Mouse (Mus musculus): Measurements from ENCODE around the gene Ankra2.

Ankra2 gene

DNA sequence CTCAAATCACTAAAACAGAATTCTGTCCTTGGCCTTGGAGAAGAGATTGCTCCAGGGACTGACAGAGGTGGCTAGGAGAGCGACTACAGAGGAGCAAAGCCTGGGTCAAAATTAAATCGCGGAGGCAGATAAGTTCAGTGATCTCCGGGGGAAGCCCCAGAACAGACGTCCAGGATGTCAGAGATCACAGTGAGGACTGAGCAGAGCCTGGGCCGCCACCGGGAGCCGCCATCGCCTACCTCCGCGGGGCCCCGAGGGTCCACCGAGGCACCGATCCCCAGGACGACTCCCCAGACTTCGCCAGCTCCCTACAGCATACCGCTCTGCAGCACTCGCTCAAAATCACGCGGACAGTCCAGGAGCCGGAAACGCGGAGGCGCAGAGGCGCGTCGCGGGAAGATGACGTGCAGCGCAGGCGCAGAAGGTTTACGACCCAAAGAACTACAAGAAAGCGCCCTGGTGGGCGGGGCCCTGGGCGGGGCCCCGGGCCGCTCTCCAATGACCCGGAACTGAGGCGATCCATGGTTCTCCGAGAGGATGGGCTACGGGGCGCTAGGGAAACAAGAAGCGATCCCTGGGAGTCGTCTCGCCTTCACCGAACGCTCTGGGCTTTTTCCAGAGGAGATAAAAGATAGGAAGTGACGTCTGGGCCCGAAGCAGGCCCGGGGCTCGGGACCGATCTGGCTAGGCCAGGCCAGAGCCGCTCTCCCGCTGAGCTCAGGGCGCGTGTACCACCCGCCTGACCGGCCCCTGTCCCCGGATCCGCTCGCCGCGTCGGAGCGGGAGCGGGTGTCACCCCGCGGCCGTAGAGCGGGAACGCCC, at the start of gene Ankra2, which contains the start of gene Utp15:
TSS of gene Ankra2 (plus strand) at position 439 of the 822 bp plus-strand sequence.
TSS of gene Utp15 (minus strand) at position 406 of the 822 bp plus-strand sequence.
- peak; percentile 98 to 99 for DNase-seq

- peak; percentile 55 for DNase-seq
Observed at GRCm38 (mm10) chr13:98222848-98223247, 40.0 kb upstream of the Ankra2 start.

GRCm38 (mm10) chr13:98226225-98226624, 36.6 kb upstream of the Ankra2 start:
- DNase-seq = no peak

- no peak for DNase-seq
Observed at GRCm38 (mm10) chr13:98230511-98230910, 32.4 kb upstream of the Ankra2 start.

GRCm38 (mm10) chr13:98235451-98235850, 27.4 kb upstream of the Ankra2 start:
- no peak for DNase-seq

GRCm38 (mm10) chr13:98239978-98240641, 22.8 kb upstream of the Ankra2 start:
- DNase-seq = peak; percentile 56 to 79

DNA sequence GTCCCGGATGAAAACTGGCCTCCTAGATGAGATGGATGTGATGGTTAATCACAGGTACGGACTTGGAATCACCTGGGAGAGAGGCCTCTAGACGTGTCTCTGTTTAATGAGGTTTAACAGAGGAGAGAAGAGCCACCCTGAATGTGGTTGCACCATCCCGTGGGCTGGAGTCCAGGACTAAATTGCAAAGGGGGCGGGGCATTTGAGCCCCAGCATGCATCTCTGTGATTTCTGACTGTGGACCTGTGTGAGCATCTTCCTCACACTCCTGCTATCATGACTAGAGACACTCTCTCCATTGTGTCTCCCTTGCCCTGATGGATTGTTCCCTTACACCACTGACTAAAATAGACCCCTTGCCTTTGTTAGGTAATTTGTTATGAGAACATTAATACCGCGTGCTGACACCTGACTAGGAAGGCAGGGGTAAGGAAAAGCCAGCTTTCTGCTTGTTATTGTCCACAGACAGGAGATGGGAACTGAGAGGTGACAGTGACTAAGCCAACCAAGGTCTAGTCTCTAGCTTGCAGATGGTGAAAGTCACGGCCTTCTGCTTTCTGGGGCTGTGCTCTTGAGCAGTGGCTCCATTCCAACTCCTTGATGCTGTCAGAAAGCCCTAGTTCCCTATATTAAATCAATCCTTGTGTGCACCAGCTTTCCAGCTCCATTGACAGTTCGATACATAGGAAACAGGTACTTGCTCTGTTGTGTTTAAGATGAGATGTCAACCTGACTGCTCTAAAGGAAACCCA, 21.2 kb upstream of the Ankra2 start:
- DNase-seq = no peak

DNA sequence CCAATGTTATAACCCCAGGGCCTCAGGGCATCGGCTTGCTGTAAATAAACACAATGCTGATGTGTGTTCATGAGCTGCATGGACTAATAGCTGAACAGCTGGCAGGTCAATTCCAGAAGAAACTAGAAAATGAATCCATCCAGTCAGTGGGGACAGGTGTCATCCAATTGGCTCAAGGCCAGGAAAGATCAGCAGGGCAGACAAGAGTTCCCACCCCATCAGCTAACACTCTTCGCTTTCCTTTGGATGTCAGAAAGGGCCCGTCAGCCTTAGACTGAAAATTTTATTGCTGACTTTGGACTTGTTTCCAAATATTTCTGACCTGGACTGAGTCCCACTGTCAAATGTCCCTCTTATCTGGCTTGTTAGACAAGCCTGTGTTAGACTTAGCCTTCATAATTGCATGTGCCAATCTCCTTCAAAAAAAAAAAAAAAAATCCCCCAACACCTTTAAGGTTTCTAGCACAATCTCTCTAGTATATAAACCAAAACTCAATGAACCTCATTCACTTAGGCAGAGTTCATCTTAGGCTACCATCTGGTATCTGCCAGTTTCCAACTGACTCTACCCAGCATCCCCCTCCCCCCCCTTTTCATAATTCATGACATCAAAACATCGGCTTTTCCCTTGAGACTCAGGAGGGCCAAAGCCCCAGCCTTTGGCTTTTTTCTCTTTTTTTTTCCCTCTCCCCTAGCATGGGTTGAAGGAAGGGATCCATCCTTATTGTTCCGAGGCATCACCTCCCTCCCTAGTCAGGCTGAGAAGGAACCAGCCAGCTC, 18.1 kb upstream of the Ankra2 start:
- no peak for DNase-seq

GRCm38 (mm10) chr13:98245386-98245785, 17.5 kb upstream of the Ankra2 start:
- no peak for DNase-seq

GRCm38 (mm10) chr13:98249594-98249993, 13.3 kb upstream of the Ankra2 start:
- no peak for DNase-seq

- DNase-seq = no peak
Observed at GRCm38 (mm10) chr13:98254921-98255320, 8.0 kb upstream of the Ankra2 start.

GRCm38 (mm10) chr13:98263458-98263987, 649 bp downstream of the Ankra2 start:
- DNase-seq = no peak

DNA sequence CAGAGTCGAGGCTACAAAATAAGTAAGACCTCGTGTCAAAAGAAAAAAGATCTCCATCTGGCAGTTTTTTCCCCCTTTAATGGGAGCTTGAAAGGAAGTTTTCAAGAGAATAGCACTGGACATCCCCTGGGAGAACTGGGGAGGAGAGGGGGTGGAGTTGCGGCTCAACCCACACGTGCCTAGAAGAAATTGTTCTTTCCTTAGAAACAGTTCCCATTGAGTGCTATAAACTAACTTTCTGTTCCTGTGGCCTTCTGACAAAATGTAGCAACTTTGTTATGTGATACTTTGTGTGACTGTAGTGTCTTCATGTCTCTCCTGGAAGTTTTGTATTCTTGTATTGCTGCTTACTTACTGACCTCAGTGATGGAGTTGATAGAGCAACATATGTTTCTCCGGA, 1.2 kb downstream of the Ankra2 start:
- DNase-seq = no peak

DNA sequence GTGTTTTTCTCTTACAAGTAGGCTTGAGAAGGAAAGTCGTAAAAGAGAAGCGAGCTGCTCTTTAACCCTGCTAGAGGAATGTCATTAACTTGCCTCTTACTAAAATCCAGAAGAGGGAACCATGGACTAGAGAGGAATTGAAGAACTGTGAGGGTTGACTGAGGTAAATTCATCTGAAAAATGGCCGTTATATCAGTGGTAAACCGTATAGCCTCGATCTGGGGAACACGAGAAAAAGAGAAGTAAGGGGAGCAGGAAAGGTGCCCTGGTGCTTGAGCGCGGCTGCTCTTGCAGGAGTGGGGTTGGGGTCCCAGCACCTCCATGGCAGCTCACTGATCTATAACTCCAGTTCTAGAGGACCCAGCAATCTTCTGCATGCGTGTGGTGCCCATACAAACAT, 11.1 kb downstream of the Ankra2 start:
- DNase-seq = no peak

DNA sequence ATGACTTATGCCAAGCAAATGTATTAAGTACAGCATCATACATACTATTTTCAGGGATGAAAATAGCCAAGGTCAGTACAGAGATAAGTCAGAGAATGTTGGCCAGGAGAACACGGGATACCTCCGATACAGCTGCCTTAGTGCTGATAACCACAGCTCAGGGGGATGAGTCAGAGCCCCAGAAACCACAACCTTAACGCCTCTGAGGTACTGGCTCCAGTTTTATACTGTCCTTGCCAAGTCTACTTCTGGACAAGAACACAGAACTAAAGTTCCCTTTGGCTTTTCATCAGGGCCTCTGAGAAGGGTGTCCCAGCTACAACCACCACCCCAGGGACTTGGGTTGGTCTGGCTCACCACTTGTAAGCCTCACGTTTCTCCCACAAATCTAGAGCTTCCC, 12.8 kb downstream of the Ankra2 start:
- DNase-seq = no peak

DNA sequence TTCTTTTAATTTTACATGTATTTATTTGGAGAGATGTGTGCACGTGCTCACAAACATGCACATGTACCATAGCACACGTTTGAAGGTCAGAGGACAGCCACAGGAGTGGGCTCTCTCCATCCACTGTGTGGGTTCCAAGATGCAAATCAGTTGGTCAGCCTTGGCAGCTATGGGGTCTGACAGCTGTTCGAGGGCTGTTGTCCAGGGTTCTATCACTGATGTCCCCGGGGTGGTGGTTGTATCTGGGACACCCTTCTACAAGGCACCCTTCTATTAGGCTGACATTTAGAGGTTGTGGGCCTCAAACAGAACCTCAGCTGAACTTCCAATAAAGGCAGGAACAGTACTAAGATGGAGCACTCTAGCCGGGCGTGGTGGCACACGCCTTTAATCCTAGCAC, 13.4 kb downstream of the Ankra2 start:
- no peak for DNase-seq

- no peak for DNase-seq
Observed at GRCm38 (mm10) chr13:98277501-98277900, 14.6 kb downstream of the Ankra2 start.

- DNase-seq = no peak
Observed at GRCm38 (mm10) chr13:98279686-98280085, 16.8 kb downstream of the Ankra2 start, which contains the start of gene Gm21976. Gene Gm21976 (plus strand): TSS chr13:98279887.

- DNase-seq = no peak
Observed at GRCm38 (mm10) chr13:98280990-98281650, 18.2 kb downstream of the Ankra2 start.

GRCm38 (mm10) chr13:98290719-98291118, 27.8 kb downstream of the Ankra2 start:
- no peak for DNase-seq

DNA sequence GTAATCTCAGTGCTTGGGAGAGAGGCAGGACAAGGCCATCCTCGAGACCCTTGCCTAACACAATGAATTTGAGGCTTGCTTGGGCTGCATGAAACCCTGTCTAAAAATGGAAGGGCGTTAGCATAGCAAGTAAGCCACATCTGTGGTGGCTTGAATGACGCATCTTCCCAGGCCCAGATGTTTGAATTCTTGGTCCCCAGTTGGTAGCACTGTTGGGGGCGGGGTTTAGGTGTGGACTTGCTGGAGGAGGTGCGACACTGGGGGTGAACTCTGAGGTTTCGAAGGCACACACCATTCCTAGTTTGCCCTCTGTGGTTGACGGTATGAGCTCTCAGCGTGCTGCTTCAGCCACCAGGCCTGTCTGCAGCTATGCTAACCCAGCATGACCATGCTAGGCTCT, 28.8 kb downstream of the Ankra2 start:
- DNase-seq = no peak

GRCm38 (mm10) chr13:98296072-98296471, 33.2 kb downstream of the Ankra2 start:
- no peak for DNase-seq
